Mouse (Mus musculus): ENCODE measurements at regions not wholly inside any gene's neighbourhood (a gene's known extent, or its start where the extent isn't known, plus 50 kb on each side); places are given as distances from the start of the nearest gene placed in this dataset.

- ATAC-seq (ENCODE audit: insufficient number of reproducible peaks, low FRiP score, low TSS enrichment, low read depth) = no peak
- H3K36me3 ChIP-seq = no peaks in the 10 kb centered on the region
- H3K9me3 ChIP-seq (replicated peaks) = no peaks in the 10 kb centered on the region
- no peak overlapping the region for H3K4me2 ChIP-seq (replicated peaks)
- H3K4me1 ChIP-seq = no peaks in the 10 kb centered on the region
- H3K9ac ChIP-seq = no peak overlapping the region
- H3K4me3 ChIP-seq (replicated peaks) = no peak overlapping the region
- H3K27ac ChIP-seq (replicated peaks) = no peak overlapping the region
- H3K27me3 ChIP-seq = no peaks in the 10 kb centered on the region
- 86% methylated on average over 3 of the region's 3 CpGs for whole genome bisulfite sequencing
Observed at GRCm38 (mm10) chr16:62356349-62356748, 430.3 kb downstream of the Nsun3 start.

GRCm38 (mm10) chr16:62355830-62356270, 430.8 kb downstream of the Nsun3 start:
- WGBS = 54% methylated on average over 8 of the region's 8 CpGs
- no peak overlapping the region for H3K4me2 ChIP-seq (replicated peaks)
- no peak overlapping the region for H3K4me3 ChIP-seq (replicated peaks)
- no peaks in the 10 kb centered on the region for H3K9me3 ChIP-seq (replicated peaks)
- H3K9ac ChIP-seq = no peak overlapping the region
- no peaks in the 10 kb centered on the region for H3K4me1 ChIP-seq
- ATAC-seq (ENCODE audit: insufficient number of reproducible peaks, low FRiP score, low TSS enrichment, low read depth) = no peak
- no peaks in the 10 kb centered on the region for H3K36me3 ChIP-seq
- H3K27ac ChIP-seq (replicated peaks) = no peak overlapping the region
- H3K27me3 ChIP-seq = no peaks in the 10 kb centered on the region

GRCm38 (mm10) chr16:62327378-62328036, 459.1 kb downstream of the Nsun3 start:
- H3K4me3 ChIP-seq (replicated peaks) = no peak overlapping the region
- no peak overlapping the region for H3K9ac ChIP-seq
- 49% methylated on average over 5 of the region's 5 CpGs for WGBS
- H3K27me3 ChIP-seq = no peaks in the 10 kb centered on the region
- no peaks in the 10 kb centered on the region for H3K9me3 ChIP-seq (replicated peaks)
- no peaks in the 10 kb centered on the region for H3K4me1 ChIP-seq
- no peaks in the 10 kb centered on the region for H3K36me3 ChIP-seq
- H3K27ac ChIP-seq (replicated peaks) = no peak overlapping the region
- ATAC-seq (ENCODE audit: insufficient number of reproducible peaks, low FRiP score, low TSS enrichment, low read depth) = no peak
- H3K4me2 ChIP-seq (replicated peaks) = no peak overlapping the region

- WGBS = 67% methylated on average over 3 of the region's 3 CpGs
- Histone ChIP-seq H3K27ac (replicated peaks) (no peak overlapping the region), H3K27me3 (no peaks in the 10 kb centered on the region), H3K9me3 (replicated peaks) (no peaks in the 10 kb centered on the region), H3K4me1 (no peaks in the 10 kb centered on the region), H3K4me2 (replicated peaks) (no peak overlapping the region), H3K36me3 (no peaks in the 10 kb centered on the region), H3K4me3 (replicated peaks) (no peak overlapping the region), H3K9ac (no peak overlapping the region)
- ATAC-seq (ENCODE audit: insufficient number of reproducible peaks, low FRiP score, low TSS enrichment, low read depth) = no peak
Observed at GRCm38 (mm10) chr16:62325534-62326244, 460.9 kb downstream of the Nsun3 start.

- Histone ChIP-seq H3K27me3 (no peaks in the 10 kb centered on the region), H3K27ac (replicated peaks) (no peak overlapping the region), H3K4me2 (replicated peaks) (no peak overlapping the region), H3K36me3 (no peaks in the 10 kb centered on the region), H3K9me3 (replicated peaks) (no peaks in the 10 kb centered on the region), H3K4me3 (replicated peaks) (no peak overlapping the region), H3K4me1 (no peaks in the 10 kb centered on the region), H3K9ac (no peak overlapping the region)
- no peak for ATAC-seq (ENCODE audit: insufficient number of reproducible peaks, low FRiP score, low TSS enrichment, low read depth)
- WGBS = 68% methylated on average over 1 of the region's 1 CpGs
Observed at GRCm38 (mm10) chr16:62322809-62323208, 463.8 kb downstream of the Nsun3 start.

GRCm38 (mm10) chr16:62288948-62289347, 497.7 kb downstream of the Nsun3 start:
- no peak for ATAC-seq (ENCODE audit: insufficient number of reproducible peaks, low FRiP score, low TSS enrichment, low read depth)
- no peak overlapping the region for H3K4me2 ChIP-seq (replicated peaks)
- 64% methylated on average over 3 of the region's 3 CpGs for WGBS
- no peak overlapping the region for H3K4me3 ChIP-seq (replicated peaks)
- H3K4me1 ChIP-seq = no peaks in the 10 kb centered on the region
- H3K9me3 ChIP-seq (replicated peaks) = no peaks in the 10 kb centered on the region
- H3K36me3 ChIP-seq = no peaks in the 10 kb centered on the region
- H3K27ac ChIP-seq (replicated peaks) = no peak overlapping the region
- no peaks in the 10 kb centered on the region for H3K27me3 ChIP-seq
- no peak overlapping the region for H3K9ac ChIP-seq
